Mouse (Mus musculus) megakaryocyte-erythroid progenitor cell, adult 5-6 weeks (primary cell): ENCODE measurements around the gene Tmem167b. TPM values are rescaled to one million over a fixed set of nuclear protein-coding genes. Genes with fewer than 3 reads are reported as not detected.
A peak's percentile ranks its signal among the peaks of the same experiment; 100 is the strongest.

ENCODE experiments used
- ATAC-seq: replicated peaks from 2 replicates; pipeline ENCODE4 v1.8.0; 2016; ENCODE audit warnings: mild to moderate bottlenecking, inconsistent platforms; ENCODE audit not compliant: severe bottlenecking, poor library complexity, low FRiP score, low TSS enrichment
- total RNA-seq, 2 experiments: library from RNA; stranded (forward) in 1 of 2; stranded (reverse) in 1 of 2; fragments of 200-1000, 215-1000 nt in 1 of 2; fragments of >200 nt in 1 of 2; fragmentation: Nextera tagmentation in 1 of 2; gene quantifications; 2 replicates each; pipeline ENCODE4 v1.2.3; 2014 to 2017

The Tmem167b gene
- total RNA-seq, 2 experiments from 2014 or later: 8.1 to 29.1 TPM

DNA sequence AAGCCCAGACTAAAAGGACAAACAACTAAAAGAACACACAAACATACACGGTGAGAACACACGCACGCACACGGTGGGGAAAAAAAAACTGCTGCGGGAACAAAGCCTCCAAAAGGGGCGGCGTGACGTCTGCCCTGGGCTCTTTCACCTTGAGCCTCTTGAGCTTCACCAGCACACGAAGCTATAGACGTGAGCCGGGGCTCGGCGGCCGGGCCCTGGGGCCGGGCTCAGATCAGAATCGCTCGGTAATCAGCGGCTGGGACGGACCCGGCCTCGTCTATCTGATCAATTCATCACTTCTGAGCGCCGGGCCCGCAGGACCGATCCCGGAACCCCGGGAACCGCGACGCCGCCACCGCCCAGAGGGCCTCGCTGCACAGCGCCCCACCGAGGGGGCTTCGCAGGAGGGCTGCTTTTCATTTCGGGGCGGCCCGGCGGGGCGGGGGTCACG, 8.1 kb downstream of the Tmem167b start:
- ATAC-seq: peak; percentile 45

DNA sequence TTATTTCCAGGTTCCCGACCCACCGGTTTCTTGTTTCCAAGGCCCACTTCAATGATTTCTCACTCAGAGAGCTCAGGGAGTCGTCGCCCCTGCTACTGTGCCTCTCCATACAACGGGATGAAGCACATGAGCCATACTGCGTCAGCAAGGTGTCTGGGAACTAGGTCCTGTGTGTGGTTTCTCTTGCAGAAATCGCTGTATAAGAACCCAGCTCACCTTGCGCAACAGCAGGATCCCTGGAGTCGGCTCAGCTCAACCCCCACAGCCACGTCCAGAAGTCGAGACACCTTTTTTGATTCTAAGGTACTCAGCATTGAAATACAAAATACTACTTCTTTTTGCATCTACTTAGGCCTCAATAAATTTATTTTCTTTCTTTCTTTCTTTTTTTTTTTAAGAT, 20.0 kb downstream of the Tmem167b start:
- ATAC-seq: no peak

DNA sequence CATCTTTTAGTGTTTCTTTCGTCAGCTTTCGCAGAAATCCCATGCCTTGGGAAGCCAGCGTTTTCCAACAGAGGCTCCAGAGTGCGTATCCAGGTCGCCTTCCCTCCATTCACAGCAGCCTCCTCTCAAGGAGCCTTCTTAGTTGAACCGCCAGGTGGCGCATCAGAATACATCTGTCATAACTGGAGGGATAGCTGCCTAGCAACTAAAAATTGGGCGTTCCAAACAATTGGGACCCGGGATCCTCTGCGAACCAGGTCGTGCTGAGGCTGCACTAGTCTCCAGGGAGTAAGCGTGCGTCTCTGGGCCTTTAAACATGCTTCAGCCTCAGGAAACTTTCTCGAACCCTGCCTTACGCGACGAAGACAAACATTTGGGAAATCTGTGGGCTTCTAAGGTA, 25.0 kb downstream of the Tmem167b start:
- ATAC-seq: peak; percentile 96

DNA sequence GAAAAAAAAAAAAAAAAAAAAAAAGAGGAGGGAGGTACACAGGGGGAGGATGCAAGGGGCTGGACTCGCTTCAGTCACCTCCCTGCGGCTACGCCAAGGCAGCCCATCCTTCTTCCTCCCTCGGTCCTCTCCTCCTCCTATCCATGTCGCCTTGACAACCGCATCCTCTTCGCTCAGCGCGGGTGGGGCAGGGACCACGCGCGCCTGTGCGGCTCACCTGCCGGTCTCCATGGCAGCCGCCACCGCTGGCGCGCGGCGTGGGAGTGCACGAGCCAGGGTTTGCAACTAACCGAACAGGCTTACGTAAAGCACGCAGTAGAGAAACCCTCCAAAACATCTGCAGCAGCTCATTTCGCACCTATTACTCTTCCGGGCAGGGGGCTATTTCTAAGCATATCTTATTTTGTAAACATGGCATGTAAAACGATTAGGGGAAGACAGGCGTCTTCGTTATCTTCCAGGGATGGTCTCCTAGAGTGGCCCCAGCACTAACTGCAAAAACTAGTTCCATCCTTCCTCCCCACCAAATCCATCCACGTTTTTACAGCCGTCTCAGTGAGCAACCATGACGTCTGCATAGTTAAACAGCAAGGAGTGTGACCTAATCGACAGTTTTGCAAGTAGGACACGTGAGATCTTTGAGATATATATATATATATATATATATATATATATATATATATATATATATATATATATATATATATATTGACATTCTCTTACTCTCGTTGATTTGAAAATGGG, 25.6 kb downstream of the Tmem167b start, which contains the start of gene 5330417C22Rik:
Gene 5330417C22Rik, minus strand, starts transcription at position 20 of the 744 bp plus-strand sequence.
- peak; percentile 19; the same call in 1 of the 2 replicates for ATAC-seq

DNA sequence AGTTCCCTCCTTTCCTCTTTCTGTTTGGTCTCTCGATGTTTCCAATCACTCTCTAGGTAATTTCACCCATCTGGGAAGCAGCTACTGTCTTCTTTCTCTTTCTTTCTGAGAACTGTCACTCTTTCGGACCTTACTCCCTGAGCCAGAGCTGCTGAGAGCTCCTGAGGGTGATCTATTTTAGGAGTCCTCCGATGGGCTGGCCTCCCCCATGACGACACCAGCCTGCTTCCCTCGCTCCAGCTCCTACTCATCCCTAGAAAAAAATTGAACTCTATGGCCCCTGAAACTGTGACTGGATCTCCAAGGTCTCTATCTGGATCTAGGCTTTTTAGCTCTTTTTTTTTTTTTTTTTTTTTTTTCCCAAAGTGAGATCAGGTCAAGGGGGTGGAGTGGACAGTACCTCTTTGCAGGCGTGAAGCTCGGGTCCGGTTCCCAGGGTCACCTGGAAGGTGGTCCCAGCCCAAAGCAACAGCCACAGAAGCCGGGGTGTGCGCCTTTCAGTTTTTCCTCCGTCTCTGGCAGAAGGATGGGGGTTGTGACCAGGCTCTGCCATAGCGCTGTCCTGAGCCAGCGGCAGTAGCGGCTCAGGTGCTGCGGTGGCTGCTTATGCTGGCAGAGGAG, 26.3 kb downstream of the Tmem167b start:
- 0 out of 2 replicates have a peak, but pooled peaks have one; percentile 39 for ATAC-seq

DNA sequence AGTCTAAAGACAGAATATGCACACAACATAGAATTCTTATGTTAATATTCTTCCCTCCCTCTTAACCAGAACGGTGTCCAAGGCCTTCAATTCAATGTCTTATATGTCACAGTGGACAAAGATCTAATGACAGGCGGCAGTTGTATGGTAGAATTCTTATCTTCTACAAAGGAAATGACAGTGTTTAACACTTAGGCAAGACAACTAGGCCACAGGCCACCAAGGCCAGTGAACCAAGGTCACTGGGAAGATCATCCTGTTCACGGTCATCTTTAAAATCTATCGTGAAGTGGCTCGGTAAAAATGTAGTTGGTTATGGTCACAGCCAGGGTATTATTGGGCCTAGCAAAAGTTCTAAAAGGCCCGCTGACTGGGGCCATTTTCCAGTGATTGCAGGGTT, 28.3 kb downstream of the Tmem167b start, which contains the start of gene 1700013F07Rik:
Gene 1700013F07Rik, plus strand, starts transcription at position 200 of the 400 bp plus-strand sequence.
- no peak for ATAC-seq

DNA sequence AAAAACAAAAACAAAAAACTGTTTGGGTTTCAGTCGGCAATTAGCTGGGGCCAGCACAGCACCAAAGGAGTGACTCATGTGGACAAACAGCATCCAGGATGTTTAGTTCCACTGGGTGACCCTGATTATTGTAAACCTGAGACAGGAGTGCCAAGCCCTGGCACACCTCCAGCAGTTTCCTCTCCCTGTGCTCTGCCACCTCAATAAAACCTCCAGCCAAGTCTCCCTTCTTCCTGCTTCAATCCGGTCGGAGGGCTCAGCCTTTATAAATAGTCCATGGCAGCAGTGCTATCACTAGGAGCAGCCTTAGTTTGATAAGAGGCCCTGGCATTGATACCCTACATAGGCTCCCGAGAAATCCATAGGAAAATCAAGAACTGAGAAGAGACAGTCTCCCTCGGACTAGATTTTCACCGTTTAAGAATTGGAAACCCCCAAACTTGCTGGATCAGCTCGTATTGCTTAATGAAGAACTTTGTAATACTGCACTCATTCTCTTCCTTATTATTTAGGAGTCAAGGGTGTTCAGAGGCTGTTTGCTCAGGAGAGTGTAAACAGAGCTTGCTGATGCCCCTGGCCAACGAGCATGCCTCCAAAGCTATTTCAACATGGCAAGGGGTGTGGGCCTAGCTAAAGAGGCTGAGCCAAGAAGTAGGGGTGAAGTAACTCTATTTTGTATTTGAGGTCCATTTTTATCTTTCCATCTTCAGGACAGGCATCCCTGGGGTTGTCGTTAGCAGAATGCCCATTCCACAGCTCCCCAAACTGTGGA, 29.0 kb downstream of the Tmem167b start:
- no peak for ATAC-seq

DNA sequence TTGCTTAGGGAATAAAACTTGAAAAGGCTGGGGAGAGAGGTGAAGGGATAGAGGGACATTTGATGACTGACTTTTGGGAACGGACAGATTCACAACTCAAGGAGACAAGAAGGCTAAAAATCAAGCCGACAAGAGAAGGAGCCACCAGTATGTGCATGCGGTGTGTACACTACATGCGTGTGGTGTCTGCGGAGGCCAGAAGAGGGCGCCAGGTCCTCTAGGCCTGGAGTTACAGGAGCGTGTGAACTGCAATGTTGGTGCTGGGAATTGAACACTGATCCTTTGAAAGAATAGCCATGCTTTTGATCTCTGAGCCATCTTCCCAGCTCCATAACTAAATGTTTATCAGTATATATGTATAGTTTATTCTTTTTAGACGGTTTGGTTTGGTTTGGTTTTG, 33.8 kb downstream of the Tmem167b start:
- no peak for ATAC-seq

DNA sequence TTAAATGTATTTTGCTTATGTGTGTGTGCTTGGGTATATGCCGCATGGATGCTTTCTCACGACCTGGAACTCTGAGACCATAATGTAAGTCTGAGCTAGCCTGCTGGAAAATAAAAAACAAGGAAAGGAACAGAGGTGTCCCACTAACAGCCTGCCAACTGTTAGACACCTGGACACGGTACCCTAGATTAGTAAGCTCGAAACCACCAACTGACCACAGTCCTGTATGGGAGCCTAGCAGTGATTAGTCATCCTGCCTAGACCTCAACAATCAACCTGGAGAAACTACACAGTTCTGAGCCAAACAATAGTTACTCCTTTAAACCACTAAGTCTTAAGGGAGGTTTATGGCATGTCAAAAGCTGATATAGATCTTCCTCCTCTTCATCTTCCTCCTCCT, 38.9 kb downstream of the Tmem167b start:
- ATAC-seq: no peak

DNA sequence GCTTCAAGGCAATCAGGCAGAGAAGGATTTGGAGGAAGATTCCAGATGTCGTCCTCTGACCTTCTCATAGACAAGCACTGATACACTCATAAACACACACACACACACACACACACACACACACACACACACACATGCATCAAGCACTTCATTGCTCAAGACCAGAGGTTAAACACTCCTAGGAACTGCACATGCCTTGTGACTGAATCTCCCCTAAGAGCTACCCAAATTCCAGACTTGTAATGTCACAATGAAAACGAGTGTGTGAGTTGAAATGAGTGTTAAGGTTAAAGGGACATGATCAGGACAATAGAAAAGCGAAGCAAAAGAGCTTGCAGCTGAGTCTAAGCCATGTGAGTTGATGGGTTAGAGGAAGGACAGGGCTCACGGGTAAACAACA, 44.0 kb downstream of the Tmem167b start:
- no peak for ATAC-seq

DNA sequence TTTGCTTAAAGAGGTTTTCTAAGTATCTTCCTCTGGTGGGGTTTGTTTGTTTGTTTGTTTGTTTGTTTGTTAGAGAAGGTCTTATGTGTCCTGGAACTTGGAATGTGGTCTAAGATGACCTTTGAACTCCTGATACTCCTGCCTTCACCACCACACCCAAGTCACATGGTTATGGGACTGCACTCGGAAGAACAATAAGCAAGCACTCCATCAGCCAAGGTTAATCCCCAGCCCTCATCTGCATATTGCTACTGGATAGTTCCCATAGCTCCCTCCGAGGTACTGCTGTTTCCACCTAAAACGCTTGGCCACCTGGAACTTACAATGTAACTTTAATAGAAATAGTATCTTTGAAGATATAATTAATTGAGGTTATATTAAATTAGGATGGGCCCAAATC, 48.8 kb downstream of the Tmem167b start:
- no peak for ATAC-seq

DNA sequence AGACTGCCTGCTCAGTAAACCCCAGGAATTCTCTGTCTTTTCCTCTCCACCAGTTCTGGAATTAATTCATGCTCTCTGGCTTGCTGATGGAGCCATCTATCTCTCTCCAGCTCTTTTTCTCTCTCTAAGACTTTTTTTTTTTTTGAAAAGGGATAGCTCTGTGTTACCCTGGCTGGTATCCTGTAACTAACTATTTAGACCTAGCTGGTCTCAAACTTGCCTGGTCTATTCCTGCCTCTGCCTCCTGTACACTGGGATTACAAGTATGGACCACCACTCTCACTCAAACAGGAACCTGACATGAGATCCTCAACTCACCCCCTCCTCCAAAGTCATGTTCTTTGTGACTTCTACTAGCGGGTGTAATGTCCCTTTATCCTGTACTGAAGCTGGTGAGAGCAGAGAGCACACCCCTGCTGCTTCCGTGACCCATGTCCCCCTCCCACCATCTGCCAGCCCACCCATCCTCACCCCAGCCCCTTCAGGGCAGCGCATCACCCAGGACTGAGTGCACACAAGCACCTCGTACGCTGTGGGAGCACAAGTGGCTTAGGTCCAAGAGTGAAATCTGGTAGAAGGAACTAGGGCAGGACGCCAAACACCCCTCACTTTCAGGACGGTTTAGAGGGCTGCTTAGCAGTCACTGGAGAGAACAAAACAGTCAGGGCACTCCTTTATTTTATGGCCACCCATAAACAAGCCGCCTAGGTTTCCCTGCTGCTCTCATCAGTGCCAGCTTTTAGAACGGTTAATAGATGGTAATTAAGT, 51.4 kb downstream of the Tmem167b start:
- no peak for ATAC-seq

DNA sequence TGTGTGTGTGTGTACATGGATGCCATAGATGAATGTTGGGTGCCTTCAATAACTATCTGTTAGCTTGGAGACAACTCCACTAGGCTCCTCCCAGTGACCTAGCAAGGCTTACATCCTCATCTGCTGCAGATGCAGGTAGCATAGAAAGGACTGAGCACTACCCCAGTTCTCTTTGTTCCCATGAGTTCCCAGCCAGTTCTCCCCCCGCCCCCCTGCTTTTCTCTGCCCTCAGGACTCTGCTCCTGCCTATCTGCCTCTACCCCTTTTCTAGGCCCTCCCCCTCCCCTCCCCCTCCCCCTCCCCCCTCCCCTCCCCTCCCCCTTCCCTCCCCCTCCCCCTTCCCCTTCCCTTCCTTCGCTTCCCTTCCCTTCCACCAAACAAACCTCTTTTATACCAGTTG, 52.1 kb downstream of the Tmem167b start:
- no peak for ATAC-seq

DNA sequence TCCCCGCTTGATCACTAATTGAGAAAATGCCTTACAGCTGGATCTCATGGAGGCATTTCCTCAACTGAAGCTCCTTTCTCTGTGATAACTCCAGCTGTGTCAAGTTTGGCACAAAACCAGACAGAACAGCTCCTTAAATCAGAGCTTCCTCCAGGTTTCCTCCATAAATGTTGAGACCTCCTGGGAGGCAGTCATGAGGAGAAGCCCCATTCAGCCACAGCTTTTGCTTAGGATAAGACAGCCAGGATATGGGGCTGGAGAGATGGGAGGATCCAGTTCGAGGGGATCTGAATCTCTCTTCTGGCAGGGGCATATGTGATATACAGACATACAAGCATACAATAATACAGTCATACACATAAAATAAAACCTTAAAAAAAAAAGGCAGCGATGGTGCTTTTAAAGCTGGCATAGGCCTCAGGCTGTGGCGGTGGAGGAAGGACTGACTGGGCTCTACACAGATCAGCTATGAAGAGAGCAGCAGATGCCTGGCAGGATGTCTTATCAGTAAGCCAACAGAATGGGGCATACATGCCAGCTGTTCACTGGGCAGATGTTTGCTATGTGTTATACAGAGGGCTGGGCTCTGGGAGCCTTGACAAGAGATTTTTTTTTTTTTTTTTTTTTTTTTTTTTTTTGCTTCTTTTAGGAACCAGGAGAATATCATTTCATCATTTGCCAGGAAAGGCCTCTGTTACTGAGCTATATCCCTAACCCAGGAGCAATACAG, 53.4 kb downstream of the Tmem167b start:
- ATAC-seq: peak; percentile 99

Other genes starting within 250 kb of the Tmem167b start
- not detected in 2 replicates for gene Mybphl, start 197.6 kb downstream of the Tmem167b start, total RNA-seq (2014; fragmentation: Nextera tagmentation)
- not detected in 2 replicates for gene Mybphl, start 197.6 kb downstream of the Tmem167b start, total RNA-seq (2017)
- 34.4 and 34.9 TPM in 2 replicates for gene Psrc1, start 178.6 kb downstream of the Tmem167b start, total RNA-seq (2014; fragmentation: Nextera tagmentation)
- gene Psrc1, start 178.6 kb downstream of the Tmem167b start, total RNA-seq (2017): 13.6 and 24.9 TPM in 2 replicates
- 1.8 and 6.5 TPM in 2 replicates for gene Celsr2, start 146.9 kb downstream of the Tmem167b start, total RNA-seq (2014; fragmentation: Nextera tagmentation)
- gene Celsr2, start 146.9 kb downstream of the Tmem167b start, total RNA-seq (2017): 0.42 and 2.3 TPM in 2 replicates
- 58.8 and 69.7 TPM in 2 replicates for gene Sars, start 117.3 kb downstream of the Tmem167b start, total RNA-seq (2014; fragmentation: Nextera tagmentation)
- gene Sars, start 117.3 kb downstream of the Tmem167b start, total RNA-seq (2017): 456 and 521 TPM in 2 replicates
- not detected in 2 replicates for gene 1700013F07Rik, start 28.3 kb downstream of the Tmem167b start, total RNA-seq (2014; fragmentation: Nextera tagmentation)
- gene 1700013F07Rik, start 28.3 kb downstream of the Tmem167b start, total RNA-seq (2017): not detected in 2 replicates
- gene 5330417C22Rik, start 25.9 kb downstream of the Tmem167b start, total RNA-seq (2014; fragmentation: Nextera tagmentation): 0.49 TPM in 1 of 2 replicates, not detected in the other
- gene 5330417C22Rik, start 25.9 kb downstream of the Tmem167b start, total RNA-seq (2017): 5.0 TPM in 1 of 2 replicates, not detected in the other
- 8.2 and 16.8 TPM in 2 replicates for gene Taf13, start 9.2 kb upstream of the Tmem167b start, total RNA-seq (2014; fragmentation: Nextera tagmentation)
- gene Taf13, start 9.2 kb upstream of the Tmem167b start, total RNA-seq (2017): 9.3 and 16.8 TPM in 2 replicates
- gene Wdr47, start 28.8 kb upstream of the Tmem167b start, total RNA-seq (2014; fragmentation: Nextera tagmentation): 3.9 and 7.8 TPM in 2 replicates
- gene Wdr47, start 28.8 kb upstream of the Tmem167b start, total RNA-seq (2017): 5.4 and 19.6 TPM in 2 replicates
- gene Clcc1, start 91.4 kb upstream of the Tmem167b start, total RNA-seq (2014; fragmentation: Nextera tagmentation): 24.2 and 34.0 TPM in 2 replicates
- gene Clcc1, start 91.4 kb upstream of the Tmem167b start, total RNA-seq (2017): 82.8 and 91.3 TPM in 2 replicates
- 35.5 and 68.2 TPM in 2 replicates for gene Gpsm2, start 159.8 kb upstream of the Tmem167b start, total RNA-seq (2014; fragmentation: Nextera tagmentation)
- gene Gpsm2, start 159.8 kb upstream of the Tmem167b start, total RNA-seq (2017): 31.2 and 56.2 TPM in 2 replicates
- 1.3 and 2.0 TPM in 2 replicates for gene Aknad1, start 177.2 kb upstream of the Tmem167b start, total RNA-seq (2014; fragmentation: Nextera tagmentation)
- gene Aknad1, start 177.2 kb upstream of the Tmem167b start, total RNA-seq (2017): 1.0 TPM in 1 of 2 replicates, not detected in the other